Mouse (Mus musculus): ENCODE measurements around the gene Cass4.

The Cass4 gene

DNA sequence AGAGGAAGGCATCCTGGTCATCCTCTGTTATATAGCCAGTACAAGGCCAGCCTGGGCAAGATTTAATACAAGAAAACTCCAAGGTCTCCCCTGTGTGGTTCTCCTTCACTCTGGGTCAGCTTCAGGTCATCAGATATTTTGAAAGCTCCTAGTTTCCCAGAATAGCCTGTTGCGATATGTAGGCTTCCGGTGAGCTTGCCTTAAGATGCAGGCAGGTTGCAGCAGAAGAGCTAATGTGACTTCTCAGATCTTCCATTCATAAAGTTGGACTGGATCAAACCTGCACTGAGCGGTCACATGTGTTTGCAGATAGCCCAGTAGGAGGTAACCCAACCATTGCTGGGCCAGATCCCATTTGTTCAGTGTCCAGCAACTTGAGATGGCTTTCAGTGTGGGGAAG lies 8.9 kb upstream of the Cass4 start:
- DNase-seq (ENCODE audit: extremely low spot score, low read depth, low spot score): no peak

GRCm38 (mm10) chr2:172390341-172390740 lies 3.3 kb upstream of the Cass4 start:
- no peak for DNase-seq (ENCODE audit: extremely low spot score, low read depth, low spot score)

DNA sequence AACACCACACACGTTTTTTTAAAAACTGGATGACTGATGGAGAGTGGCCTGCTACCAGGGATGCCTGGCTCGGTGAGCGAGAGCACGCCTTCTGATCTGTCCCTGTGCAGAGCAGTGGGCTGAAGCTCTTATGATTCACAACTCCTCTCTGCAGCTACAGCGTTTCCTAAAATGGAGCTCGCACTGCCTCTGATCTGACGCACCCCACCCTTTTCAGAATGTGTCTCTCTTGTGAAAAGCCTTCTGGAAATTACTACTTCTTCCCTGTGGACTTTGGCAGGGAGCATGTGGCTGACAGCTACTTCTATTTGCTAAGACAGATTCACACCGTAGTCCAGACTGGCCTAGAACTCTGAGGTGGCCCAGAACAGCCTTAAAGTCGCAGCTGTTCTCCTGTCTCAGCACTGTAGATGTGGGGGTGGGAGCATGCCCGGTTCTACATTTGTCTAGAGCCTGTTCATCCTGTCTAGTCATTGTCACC lies 1.5 kb upstream of the Cass4 start:
- no peak for DNase-seq (ENCODE audit: extremely low spot score, low read depth, low spot score)

DNA sequence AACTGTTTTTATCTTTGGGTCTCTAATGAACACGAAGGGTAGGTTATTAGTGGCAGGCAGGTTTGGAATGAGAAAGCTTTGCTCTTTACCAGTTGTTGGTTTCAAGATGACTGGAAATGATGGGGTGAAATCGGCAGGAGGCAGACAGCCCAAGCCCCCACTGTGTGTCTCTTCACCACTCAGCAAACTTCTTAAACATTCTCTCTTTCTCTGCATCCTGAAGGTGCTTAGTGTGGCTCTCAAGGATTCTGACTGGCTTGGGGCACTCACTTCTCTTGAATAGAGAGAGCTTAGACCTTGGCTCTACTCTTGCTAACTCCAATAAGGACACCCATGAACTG lies 428 bp downstream of the Cass4 start:
- DNase-seq (ENCODE audit: extremely low spot score, low read depth, low spot score): no peak

- DNase-seq (ENCODE audit: extremely low spot score, low read depth, low spot score): no peak
These were observed 1.1 kb downstream of the Cass4 start for GRCm38 (mm10) chr2:172394671-172395070.

DNA sequence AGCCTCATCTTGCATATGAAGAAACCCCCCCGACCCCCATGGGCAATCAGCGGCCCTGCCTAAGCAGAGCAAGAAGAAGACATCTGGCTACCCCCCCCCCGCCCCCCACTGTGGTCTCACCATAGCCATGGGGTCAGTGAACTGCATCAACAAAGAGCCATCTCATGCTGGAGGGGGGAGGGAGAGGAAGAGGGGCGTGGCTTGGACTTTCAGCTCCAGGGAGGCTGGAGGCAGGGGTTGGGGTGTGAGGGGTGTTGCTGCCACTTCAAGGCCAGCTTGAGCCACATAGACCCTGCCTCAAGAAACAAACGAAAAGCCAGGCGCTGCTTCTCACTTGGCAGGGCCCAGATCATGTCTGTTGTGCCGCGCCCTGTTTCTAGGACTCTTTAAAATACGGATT lies 2.4 kb downstream of the Cass4 start:
- DNase-seq (ENCODE audit: extremely low spot score, low read depth, low spot score): no peak

GRCm38 (mm10) chr2:172399901-172400300 lies 6.3 kb downstream of the Cass4 start:
- no peak for DNase-seq (ENCODE audit: extremely low spot score, low read depth, low spot score)

DNA sequence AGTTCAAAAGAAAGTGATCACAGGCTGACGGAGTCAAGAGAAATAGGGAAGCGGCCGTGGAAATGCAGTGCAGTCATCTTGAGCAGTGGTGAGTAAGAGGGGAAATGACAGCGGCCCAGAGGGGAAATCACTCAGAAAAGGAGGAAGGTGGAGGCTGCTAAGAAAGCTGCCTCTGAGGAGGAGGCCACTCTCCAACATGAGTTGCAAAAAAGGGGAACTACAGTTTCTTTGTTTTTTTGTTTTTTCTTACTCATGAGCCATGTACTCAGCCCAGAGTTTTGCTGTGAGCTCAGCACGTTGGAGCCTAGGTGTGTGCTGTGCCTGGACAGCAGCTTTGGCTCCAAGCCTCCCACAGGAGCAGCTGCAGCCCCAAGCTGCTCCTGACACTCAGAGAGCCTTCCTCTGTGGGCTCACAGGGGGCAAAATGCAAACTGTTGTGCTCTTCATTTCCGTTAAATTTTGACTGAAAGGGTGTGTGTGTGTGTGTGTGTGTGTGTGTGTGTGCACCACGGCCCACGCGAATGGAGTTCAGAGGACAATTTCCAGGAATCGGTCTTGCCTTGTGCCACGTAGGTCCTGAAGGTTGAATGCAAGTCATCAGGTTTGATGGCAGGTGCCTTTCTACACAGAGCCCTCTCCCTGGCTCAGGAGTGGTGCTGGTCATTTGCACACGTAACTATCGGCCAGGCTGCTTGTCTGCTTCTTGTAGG lies 7.7 kb downstream of the Cass4 start:
- no peak for DNase-seq (ENCODE audit: extremely low spot score, low read depth, low spot score)

DNA sequence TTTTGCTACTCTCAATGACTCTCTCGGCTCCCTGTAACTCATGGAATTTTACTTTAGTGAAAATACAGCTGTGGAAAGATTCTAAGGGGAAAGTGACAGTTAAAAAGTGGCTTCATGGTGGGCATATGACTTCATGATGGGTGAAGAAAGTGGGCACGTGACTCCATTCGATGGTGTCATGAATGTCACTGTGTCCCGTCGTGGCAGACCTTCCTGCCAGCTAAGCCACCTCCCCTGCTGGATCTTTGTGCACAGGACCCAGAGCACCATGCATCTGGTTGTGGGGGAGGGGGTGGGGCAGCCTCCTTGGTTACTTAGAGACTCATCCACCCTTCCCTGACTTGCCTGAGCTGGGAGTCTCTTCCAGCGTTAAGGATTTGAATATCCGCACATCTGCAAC lies 10.6 kb downstream of the Cass4 start:
- no peak for DNase-seq (ENCODE audit: extremely low spot score, low read depth, low spot score)

DNA sequence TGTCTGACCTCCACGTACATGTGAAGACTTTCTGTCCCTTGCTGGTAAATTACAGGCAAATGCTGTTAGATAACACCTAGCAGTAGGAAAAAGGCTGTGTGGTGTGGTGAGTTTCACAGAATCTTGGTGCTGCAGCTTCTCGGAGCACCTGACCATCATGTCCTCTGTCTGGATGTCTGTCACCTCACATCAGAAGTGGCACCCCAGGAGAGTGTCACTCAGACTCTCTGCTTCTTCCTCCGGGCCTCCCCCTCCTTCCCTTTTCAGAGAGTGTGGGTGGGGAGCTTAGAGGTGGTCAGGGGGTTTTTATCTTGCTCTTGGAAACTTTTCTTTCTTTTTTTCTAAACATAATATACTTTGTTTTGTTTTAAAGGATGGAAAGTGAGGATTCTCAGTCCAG lies 11.4 kb downstream of the Cass4 start:
- DNase-seq (ENCODE audit: extremely low spot score, low read depth, low spot score): no peak

GRCm38 (mm10) chr2:172406173-172406572 lies 12.6 kb downstream of the Cass4 start:
- no peak for DNase-seq (ENCODE audit: extremely low spot score, low read depth, low spot score)

GRCm38 (mm10) chr2:172407499-172407898 lies 13.9 kb downstream of the Cass4 start:
- DNase-seq (ENCODE audit: extremely low spot score, low read depth, low spot score): no peak

DNA sequence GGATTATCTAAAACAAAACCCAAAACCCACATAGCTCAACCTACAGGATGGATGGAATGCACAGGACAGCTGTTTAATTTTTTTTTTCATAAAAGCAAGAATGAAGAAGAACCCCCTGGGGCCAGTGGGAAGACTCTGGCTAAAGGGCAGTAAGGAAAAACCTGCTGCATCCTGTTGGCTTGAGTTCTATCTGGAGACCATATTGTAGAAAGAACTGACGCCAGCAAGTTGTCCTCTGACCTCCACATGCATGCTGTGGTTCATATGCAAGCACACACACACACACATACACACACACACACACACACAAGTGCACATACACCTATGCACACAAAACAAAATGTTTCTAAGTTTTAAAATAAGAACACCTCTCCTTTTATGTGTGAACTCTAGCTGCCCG lies 17.1 kb downstream of the Cass4 start:
- no peak for DNase-seq (ENCODE audit: extremely low spot score, low read depth, low spot score)

DNA sequence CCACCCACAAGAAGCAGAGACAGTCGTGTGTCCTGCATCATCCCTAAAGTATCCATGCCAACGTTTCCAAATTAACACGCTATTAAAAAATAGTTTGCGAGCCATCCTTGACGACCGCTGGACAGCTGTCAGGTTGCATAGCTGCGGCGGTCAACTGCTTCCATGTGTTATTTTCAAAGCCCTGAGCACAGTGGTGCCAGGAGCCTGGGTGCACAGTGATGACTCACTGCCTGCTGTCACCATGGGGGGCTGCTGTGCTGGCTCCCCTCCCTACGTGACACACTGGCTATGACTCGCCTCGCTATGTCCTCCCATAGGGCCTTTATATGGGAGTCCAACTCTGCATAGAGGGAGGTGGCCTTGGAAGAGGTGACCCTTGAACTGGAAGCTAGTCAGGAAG lies 17.5 kb downstream of the Cass4 start:
- DNase-seq (ENCODE audit: extremely low spot score, low read depth, low spot score): no peak

DNA sequence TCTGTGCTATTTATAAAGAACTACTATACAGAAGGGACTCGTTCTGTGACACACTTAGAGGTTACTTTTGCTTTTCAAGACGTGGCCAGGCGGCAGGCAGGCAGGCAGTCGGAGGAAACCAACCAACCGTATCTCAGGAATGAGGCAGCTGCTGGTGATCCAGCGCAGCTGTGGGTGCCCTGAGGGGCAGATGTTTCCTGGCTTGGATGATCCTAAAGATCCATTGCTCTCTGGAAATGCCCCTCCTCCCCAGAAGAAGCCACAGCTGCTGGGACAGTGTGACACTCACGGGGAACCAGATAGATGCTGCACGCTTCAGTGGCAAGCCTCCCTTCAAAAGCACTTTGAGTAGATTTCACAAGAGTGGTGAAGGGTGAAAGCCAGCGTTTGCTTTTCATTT lies 18.9 kb downstream of the Cass4 start:
- no peak for DNase-seq (ENCODE audit: extremely low spot score, low read depth, low spot score)

DNA sequence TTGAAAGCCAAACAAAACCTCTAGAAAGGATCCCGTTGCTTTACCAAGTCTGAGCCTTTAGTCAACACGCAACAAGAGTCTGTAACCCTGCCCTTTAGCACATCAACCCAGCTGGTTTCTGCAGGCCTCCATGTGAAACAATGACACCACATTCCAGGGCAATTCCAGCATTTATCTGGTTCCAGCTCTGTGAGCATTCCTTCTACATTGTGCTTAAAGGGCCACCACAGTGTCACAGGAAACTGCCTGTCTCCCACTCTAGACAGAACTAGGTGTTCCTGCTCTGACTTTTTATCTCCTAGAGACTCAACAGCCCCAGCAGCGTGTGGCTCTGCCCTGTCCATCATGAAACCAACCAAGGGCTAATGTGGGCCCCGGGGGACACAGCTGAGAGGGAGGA lies 19.7 kb downstream of the Cass4 start:
- DNase-seq (ENCODE audit: extremely low spot score, low read depth, low spot score): no peak

DNA sequence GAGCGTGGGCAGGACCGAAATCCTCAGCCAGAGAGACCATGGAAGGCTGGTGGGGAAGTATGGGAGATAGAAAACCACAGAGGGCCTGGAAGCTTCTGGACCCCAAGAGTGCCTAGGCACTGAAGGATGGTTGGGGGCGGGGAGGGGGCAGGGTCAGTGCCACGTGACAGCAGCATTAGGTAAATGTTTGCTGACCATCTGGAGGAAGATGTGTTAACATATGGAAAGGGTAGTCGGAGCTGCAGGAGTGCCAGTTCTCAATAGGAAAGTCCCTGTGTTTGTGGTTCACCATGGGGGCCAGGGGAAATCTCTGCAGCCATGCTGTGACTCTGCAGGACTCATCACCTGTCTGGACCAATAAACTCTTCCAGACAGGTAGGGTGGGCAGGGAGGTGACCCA lies 20.3 kb downstream of the Cass4 start:
- DNase-seq (ENCODE audit: extremely low spot score, low read depth, low spot score): no peak

GRCm38 (mm10) chr2:172416218-172416617 lies 22.6 kb downstream of the Cass4 start:
- DNase-seq (ENCODE audit: extremely low spot score, low read depth, low spot score): no peak

- no peak for DNase-seq (ENCODE audit: extremely low spot score, low read depth, low spot score)
These were observed 23.3 kb downstream of the Cass4 start for GRCm38 (mm10) chr2:172416876-172417275.

- DNase-seq (ENCODE audit: extremely low spot score, low read depth, low spot score): no peak
These were observed 24.6 kb downstream of the Cass4 start for GRCm38 (mm10) chr2:172418208-172418607.

GRCm38 (mm10) chr2:172430609-172431008 lies 37.0 kb downstream of the Cass4 start:
- no peak for DNase-seq (ENCODE audit: extremely low spot score, low read depth, low spot score)

GRCm38 (mm10) chr2:172433746-172434145 lies 40.2 kb downstream of the Cass4 start:
- DNase-seq (ENCODE audit: extremely low spot score, low read depth, low spot score): no peak

- no peak for DNase-seq (ENCODE audit: extremely low spot score, low read depth, low spot score)
These were observed 43.9 kb downstream of the Cass4 start for GRCm38 (mm10) chr2:172437371-172437952.
